Mouse (Mus musculus) spleen, adult 2 months (tissue): Measurements from ENCODE around the gene Lrrtm4. TPM values are rescaled to one million over a fixed set of nuclear protein-coding genes. Genes with fewer than 3 reads are reported as not detected.

Experiments
- DNase-seq, 2 experiments: peaks; one replicate each; pipeline versions ENCODE4 v3.0.0 to v3.0.0-alpha.2; 2012 to 2021; ENCODE audit warnings: low spot score in 2 of 2, low read depth in 1 of 2
- H3K27ac ChIP-seq: fragments of 200-500 bp; 2 replicates; pipeline ENCODE4 v1.5.1; 2012; ENCODE audit warnings: low read length, inconsistent platforms; ENCODE audit not compliant: insufficient read depth
- H3K27me3 ChIP-seq: fragments of 200-500 bp; 2 replicates; pipeline ENCODE4 v1.6.1; 2012; ENCODE audit warnings: mild to moderate bottlenecking, moderate library complexity, low read length, inconsistent platforms; ENCODE audit not compliant: control insufficient read depth, insufficient read depth
- H3K36me3 ChIP-seq: fragments of 200-500 bp; 2 replicates; pipeline ENCODE4 v1.6.1; 2012; ENCODE audit warnings: mild to moderate bottlenecking, low read length, inconsistent platforms; ENCODE audit not compliant: control insufficient read depth, insufficient read depth
- H3K4me1 ChIP-seq: fragments of 200-500 bp; 2 replicates; pipeline ENCODE4 v1.6.1; 2011; ENCODE audit warnings: inconsistent platforms; ENCODE audit not compliant: control insufficient read depth, insufficient read depth, insufficient read length
- H3K4me3 ChIP-seq: fragments of 200-500 bp; 2 replicates; pipeline ENCODE4 v1.5.1; 2011; ENCODE audit warnings: mild to moderate bottlenecking, inconsistent platforms; ENCODE audit not compliant: insufficient read depth, insufficient read length; ENCODE audit errors: extremely low read depth
- CTCF ChIP-seq: fragments of 200-500 bp; IDR thresholded peaks from 2 replicates; pipeline ENCODE4 v1.5.1; 2011; ENCODE audit warnings: mild to moderate bottlenecking, inconsistent platforms; ENCODE audit not compliant: insufficient read depth, insufficient read length, insufficient replicate concordance; ENCODE audit errors: extremely low read depth
- POLR2A ChIP-seq: fragments of 200-500 bp; IDR thresholded peaks from 2 replicates; pipeline ENCODE4 v1.6.1; 2011; ENCODE audit warnings: low read depth, low read length, inconsistent platforms
- WGBS: fragments of 180-500 bp; shearing (Covaris S2); methylation state at CpG from one replicate; pipeline ENCODE4 v1.1.7; 2018; 5-methylcytosine and 5-hydroxymethylcytosine counted together
- polyA plus RNA-seq: library from polyadenylated mRNA; depleted of rRNA; stranded (reverse); fragments of >200 nt; gene quantifications from 2 replicates; pipeline ENCODE4 v1.2.3, GENCODE M21; 2012

Lrrtm4 gene
- polyA plus RNA-seq, 1 experiment = not detected

- WGBS = 77% methylated on average over 4 of the region's 4 CpGs
- Histone ChIP-seq H3K27ac (no peak overlapping the region), H3K4me3 (no peak overlapping the region), H3K27me3 (no peaks in the 10 kb centered on the region), H3K36me3 (no peaks in the 10 kb centered on the region), H3K4me1 (no peaks in the 10 kb centered on the region)
- DNase-seq = no peak
- TF ChIP-seq CTCF = no peak
- no peak for TF ChIP-seq POLR2A
These were observed 347.9 kb downstream of the Lrrtm4 start for GRCm38 (mm10) chr6:80366532-80366931.

- DNase-seq = no peak
- no peak for TF ChIP-seq CTCF
- TF ChIP-seq POLR2A = no peak
- H3K36me3 ChIP-seq = no peaks in the 10 kb centered on the region
- H3K4me1 ChIP-seq = no peaks in the 10 kb centered on the region
- H3K27ac ChIP-seq = no peak overlapping the region
- WGBS = 81% methylated on average over 4 of the region's 4 CpGs
- no peak overlapping the region for H3K4me3 ChIP-seq
- no peaks in the 10 kb centered on the region for H3K27me3 ChIP-seq
These were observed 370.9 kb downstream of the Lrrtm4 start for GRCm38 (mm10) chr6:80389571-80389970.

GRCm38 (mm10) chr6:80406757-80407156 lies 388.1 kb downstream of the Lrrtm4 start:
- H3K4me3 ChIP-seq = no peak overlapping the region
- WGBS = 16% methylated on average over 1 of the region's 1 CpGs
- H3K27me3 ChIP-seq = no peaks in the 10 kb centered on the region
- no peak overlapping the region for H3K27ac ChIP-seq
- no peak for DNase-seq
- H3K4me1 ChIP-seq = no peaks in the 10 kb centered on the region
- no peaks in the 10 kb centered on the region for H3K36me3 ChIP-seq
- no peak for TF ChIP-seq CTCF
- no peak for TF ChIP-seq POLR2A

GRCm38 (mm10) chr6:80440135-80440534 lies 421.5 kb downstream of the Lrrtm4 start:
- no peak for TF ChIP-seq POLR2A
- TF ChIP-seq CTCF = no peak
- Histone ChIP-seq H3K36me3 (no peaks in the 10 kb centered on the region), H3K27ac (no peak overlapping the region), H3K4me1 (no peaks in the 10 kb centered on the region), H3K27me3 (no peaks in the 10 kb centered on the region), H3K4me3 (no peak overlapping the region)
- DNase-seq = no peak

- H3K36me3 ChIP-seq = no peaks in the 10 kb centered on the region
- H3K27ac ChIP-seq = no peak overlapping the region
- 71% methylated on average over 4 of the region's 4 CpGs for WGBS
- H3K4me3 ChIP-seq = no peak overlapping the region
- H3K27me3 ChIP-seq = no peaks in the 10 kb centered on the region
- no peaks in the 10 kb centered on the region for H3K4me1 ChIP-seq
- TF ChIP-seq CTCF (no peak), POLR2A (no peak)
- DNase-seq = no peak
These were observed 451.9 kb downstream of the Lrrtm4 start for GRCm38 (mm10) chr6:80470546-80470945.

GRCm38 (mm10) chr6:80476153-80476552 lies 457.5 kb downstream of the Lrrtm4 start:
- Histone ChIP-seq H3K4me1 (no peaks in the 10 kb centered on the region), H3K36me3 (no peaks in the 10 kb centered on the region), H3K27ac (no peak overlapping the region), H3K27me3 (no peaks in the 10 kb centered on the region), H3K4me3 (no peak overlapping the region)
- no peak for TF ChIP-seq CTCF
- TF ChIP-seq POLR2A = no peak
- WGBS = 90% methylated on average over 3 of the region's 3 CpGs
- DNase-seq = no peak

GRCm38 (mm10) chr6:80545017-80545416 lies 526.3 kb downstream of the Lrrtm4 start:
- WGBS = 42% methylated on average over 1 of the region's 1 CpGs

More at GRCm38 (mm10) chr6:80545017-80545416, 526.3 kb downstream of the Lrrtm4 start:
- Histone ChIP-seq H3K4me1 (no peaks in the 10 kb centered on the region), H3K27me3 (no peaks in the 10 kb centered on the region), H3K4me3 (no peak overlapping the region), H3K36me3 (no peaks in the 10 kb centered on the region), H3K27ac (no peak overlapping the region)
- no peak for DNase-seq
- TF ChIP-seq POLR2A (no peak), CTCF (no peak)
